ENCODE assay signal across 16 mouse cellular contexts in the genomic region with DNA sequence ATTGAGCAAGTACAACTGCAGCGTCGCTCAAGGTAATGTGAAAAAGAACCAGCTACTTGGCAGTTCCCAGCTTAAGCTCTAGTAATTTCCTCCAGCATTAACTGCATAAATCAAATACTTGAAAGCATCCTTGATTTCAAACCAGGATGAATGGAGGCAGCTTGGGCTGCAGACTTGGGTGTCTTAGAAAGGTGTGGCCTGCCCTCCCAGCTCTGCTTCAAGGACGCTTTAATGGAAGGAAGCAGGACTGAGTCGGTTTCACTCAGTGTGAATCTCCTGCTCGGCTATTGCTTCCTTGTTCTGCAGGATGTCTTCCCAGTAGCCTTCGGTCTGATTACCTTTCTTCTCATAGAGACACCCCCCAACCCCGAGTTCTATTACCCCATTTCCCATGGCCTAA.
"Had no signal": no experiment of that assay in that cellular context is flagged by ENCODE, and none has a peak within 500 bp of the region (broad histone marks: within the 10 kb centered on the region; RNA-seq: fewer than 3 reads in every experiment).

No protein-coding gene starts in this region.

- H3K9ac ChIP-seq: kidney, embryonic 15.5 days; limb, embryonic 12.5 days; limb, embryonic 15.5 days; liver, embryonic 15.5 days had no signal

- H3K27ac ChIP-seq: kidney, embryonic 15.5 days; limb, embryonic 12.5 days; limb, embryonic 15.5 days; liver, embryonic 15.5 days; midbrain, embryonic 10.5 days had no signal

- ATAC-seq: inflammation-experienced regulatory T-cells, adult 6 months had no signal

- DNase-seq: kidney, adult 11 months; kidney, adult 8-10 months; kidney, postnatal 10 days; kidney, postnatal 4 days; left cerebral cortex, postnatal 4 days; lung, adult 2 months; midbrain, embryonic 14.5 days; thymus, postnatal 4 days had no signal

- H3K4me2 ChIP-seq: kidney, embryonic 15.5 days; limb, embryonic 12.5 days; limb, embryonic 15.5 days; liver, embryonic 11.5 days; liver, embryonic 15.5 days had no signal

- H3K4me3 ChIP-seq: kidney, embryonic 15.5 days; limb, embryonic 12.5 days; limb, embryonic 15.5 days; liver, embryonic 15.5 days; megakaryocyte, embryonic 14.5 days; midbrain, embryonic 10.5 days had no signal

- H3K9me3 ChIP-seq: kidney, embryonic 15.5 days; limb, embryonic 12.5 days; limb, embryonic 15.5 days; liver, embryonic 15.5 days; megakaryocyte, embryonic 14.5 days; midbrain, embryonic 10.5 days had no signal

- H3K27me3 ChIP-seq: kidney, embryonic 15.5 days; limb, embryonic 12.5 days; megakaryocyte, embryonic 14.5 days had no signal

- H3K36me3 ChIP-seq: kidney, embryonic 15.5 days; limb, embryonic 15.5 days; liver, embryonic 15.5 days had no signal
